Mouse (Mus musculus) bone marrow, adult 2 months (tissue): ENCODE data around the gene Racgap1.

ENCODE experiments used
- CTCF ChIP-seq: fragments of 200-500 bp; IDR thresholded peaks from 2 replicates; pipeline ENCODE4 v1.5.1; 2011; ENCODE audit warnings: low read length, control low read depth; ENCODE audit not compliant: control insufficient read depth, insufficient read depth
- POLR2A ChIP-seq: fragments of 200-500 bp; IDR thresholded peaks from 2 replicates; pipeline ENCODE4 v1.6.1; 2011; ENCODE audit warnings: low read depth, mild to moderate bottlenecking, control low read depth, low read length, borderline replicate concordance; ENCODE audit not compliant: control insufficient read depth

GRCm38 (mm10) chr15:99653876-99654275 lies 2.4 kb upstream of the Racgap1 start:
- TF ChIP-seq CTCF = no peak
- no peak for TF ChIP-seq POLR2A
